Mouse (Mus musculus) stomach, embryonic 15.5 days (tissue): ENCODE measurements at regions not wholly inside any gene's neighbourhood (a gene's known extent, or its start where the extent isn't known, plus 50 kb on each side); places are given as distances from the start of the nearest gene placed in this dataset.

Experiments used
- ATAC-seq: fragments of 200-750 bp; cut with Nextera tagmentation; 2 replicates; pipeline ENCODE4 v1.8.0; 2017; ENCODE audit warnings: low read depth, moderate number of reproducible peaks, moderate TSS enrichment; ENCODE audit not compliant: insufficient read depth, low FRiP score
- H3K27ac ChIP-seq: fragments of 300-500 bp; sonication (generic); 2 replicates; pipeline ENCODE4 v1.5.1; 2015; ENCODE audit warnings: mild to moderate bottlenecking, inconsistent platforms
- H3K27me3 ChIP-seq: fragments of 300-500 bp; sonication (generic); replicated peaks from 2 replicates; pipeline ENCODE4 v1.6.1; 2015; ENCODE audit warnings: inconsistent platforms
- H3K36me3 ChIP-seq: fragments of 300-500 bp; sonication (generic); 2 replicates; pipeline ENCODE4 v1.6.1; 2015; ENCODE audit warnings: inconsistent platforms
- H3K4me1 ChIP-seq: fragments of 300-500 bp; sonication (generic); 2 replicates; pipeline ENCODE4 v1.6.1; 2015; ENCODE audit warnings: inconsistent platforms
- H3K4me2 ChIP-seq: fragments of 300-500 bp; sonication (generic); 2 replicates; pipeline ENCODE4 v1.6.1; 2015; ENCODE audit warnings: mild to moderate bottlenecking, inconsistent platforms
- H3K4me3 ChIP-seq: fragments of 300-500 bp; sonication (generic); replicated peaks from 2 replicates; pipeline ENCODE4 v1.5.1; 2015; ENCODE audit warnings: inconsistent platforms
- H3K9ac ChIP-seq: fragments of 300-500 bp; sonication (generic); 2 replicates; pipeline ENCODE4 v1.6.1; 2015; ENCODE audit warnings: inconsistent platforms
- H3K9me3 ChIP-seq: fragments of 300-500 bp; sonication (generic); 2 replicates; pipeline ENCODE4 v1.6.1; 2016; ENCODE audit warnings: inconsistent platforms
- WGBS: fragments of 180-500 bp; shearing (Covaris S2); methylation state at CpG from one replicate; pipeline ENCODE4 v1.1.7; 2015; 5-methylcytosine and 5-hydroxymethylcytosine counted together

GRCm38 (mm10) chr9:46647238-46647922, 327.6 kb upstream of the 4931429L15Rik start:
- no peak for ATAC-seq
- Histone ChIP-seq H3K4me1 (no peaks in the 10 kb centered on the region), H3K4me3 (no peak overlapping the region), H3K4me2 (no peak overlapping the region), H3K9ac (no peak overlapping the region), H3K27ac (no peak overlapping the region), H3K36me3 (no peaks in the 10 kb centered on the region), H3K27me3 (no peaks in the 10 kb centered on the region), H3K9me3 (no peaks in the 10 kb centered on the region)
- WGBS = 63% methylated on average over 9 of the region's 9 CpGs

DNA sequence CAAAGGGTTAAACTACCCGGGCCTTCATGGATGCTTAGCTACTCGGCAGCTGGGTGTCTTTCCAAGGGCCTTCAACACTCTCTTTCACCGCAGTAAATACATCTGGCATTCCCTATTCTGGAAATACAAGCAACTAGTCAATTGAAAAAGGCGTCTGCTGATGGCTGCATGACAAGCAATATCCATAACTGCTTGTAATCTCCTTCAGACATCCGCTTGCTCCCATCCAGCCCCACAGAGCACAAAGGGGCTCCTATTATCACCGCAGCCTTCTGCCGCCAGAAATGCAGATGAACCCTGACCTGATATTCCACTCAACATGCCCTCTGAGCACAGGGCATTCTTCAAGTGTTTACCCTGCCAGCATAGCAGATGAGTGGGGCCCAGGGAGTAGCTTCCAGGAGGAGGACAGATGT, 325.7 kb upstream of the 4931429L15Rik start:
- H3K4me3 ChIP-seq = no peak overlapping the region
- no peaks in the 10 kb centered on the region for H3K36me3 ChIP-seq
- no peak overlapping the region for H3K27ac ChIP-seq
- H3K27me3 ChIP-seq = no peaks in the 10 kb centered on the region
- no peaks in the 10 kb centered on the region for H3K4me1 ChIP-seq
- no peak overlapping the region for H3K9ac ChIP-seq
- ATAC-seq = no peak; the same call in 1 of the 2 replicates
- 41% methylated on average over 7 of the region's 7 CpGs for WGBS
- no peak overlapping the region for H3K4me2 ChIP-seq
- H3K9me3 ChIP-seq = no peaks in the 10 kb centered on the region

DNA sequence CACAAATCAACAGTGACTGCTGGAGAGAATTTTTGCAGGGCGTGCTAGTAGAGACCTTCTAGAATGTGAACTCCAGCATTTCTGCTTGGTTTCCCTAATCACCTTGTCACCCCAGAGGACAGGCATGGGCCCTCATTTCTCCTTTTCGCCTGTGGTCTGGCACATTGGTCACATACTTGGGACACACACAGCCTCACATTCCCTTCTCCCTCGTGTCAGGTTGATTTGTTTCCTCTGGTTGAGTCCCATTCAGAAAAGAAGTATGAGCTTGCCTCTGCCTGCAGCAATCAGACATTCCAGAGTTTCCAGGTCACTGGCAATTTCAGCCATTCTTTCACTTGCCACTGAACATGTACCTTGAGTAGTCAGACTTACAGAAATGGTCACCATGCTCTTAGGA, 323.8 kb upstream of the 4931429L15Rik start:
- 64% methylated on average over 3 of the region's 3 CpGs for WGBS
- H3K4me3 ChIP-seq = no peak overlapping the region
- H3K36me3 ChIP-seq = no peaks in the 10 kb centered on the region
- H3K9ac ChIP-seq = no peak overlapping the region
- H3K27ac ChIP-seq = no peak overlapping the region
- H3K9me3 ChIP-seq = no peaks in the 10 kb centered on the region
- ATAC-seq = no peak
- no peak overlapping the region for H3K4me2 ChIP-seq
- no peaks in the 10 kb centered on the region for H3K4me1 ChIP-seq
- no peaks in the 10 kb centered on the region for H3K27me3 ChIP-seq

- Histone ChIP-seq H3K27ac (no peak overlapping the region), H3K9me3 (no peaks in the 10 kb centered on the region), H3K4me3 (no peak overlapping the region), H3K9ac (no peak overlapping the region), H3K36me3 (no peaks in the 10 kb centered on the region), H3K4me2 (no peak overlapping the region), H3K27me3 (no peaks in the 10 kb centered on the region), H3K4me1 (no peaks in the 10 kb centered on the region)
- WGBS = 4% methylated on average over 9 of the region's 9 CpGs
- no peak for ATAC-seq
Measured at GRCm38 (mm10) chr9:46642696-46643095, 322.9 kb upstream of the 4931429L15Rik start.

DNA sequence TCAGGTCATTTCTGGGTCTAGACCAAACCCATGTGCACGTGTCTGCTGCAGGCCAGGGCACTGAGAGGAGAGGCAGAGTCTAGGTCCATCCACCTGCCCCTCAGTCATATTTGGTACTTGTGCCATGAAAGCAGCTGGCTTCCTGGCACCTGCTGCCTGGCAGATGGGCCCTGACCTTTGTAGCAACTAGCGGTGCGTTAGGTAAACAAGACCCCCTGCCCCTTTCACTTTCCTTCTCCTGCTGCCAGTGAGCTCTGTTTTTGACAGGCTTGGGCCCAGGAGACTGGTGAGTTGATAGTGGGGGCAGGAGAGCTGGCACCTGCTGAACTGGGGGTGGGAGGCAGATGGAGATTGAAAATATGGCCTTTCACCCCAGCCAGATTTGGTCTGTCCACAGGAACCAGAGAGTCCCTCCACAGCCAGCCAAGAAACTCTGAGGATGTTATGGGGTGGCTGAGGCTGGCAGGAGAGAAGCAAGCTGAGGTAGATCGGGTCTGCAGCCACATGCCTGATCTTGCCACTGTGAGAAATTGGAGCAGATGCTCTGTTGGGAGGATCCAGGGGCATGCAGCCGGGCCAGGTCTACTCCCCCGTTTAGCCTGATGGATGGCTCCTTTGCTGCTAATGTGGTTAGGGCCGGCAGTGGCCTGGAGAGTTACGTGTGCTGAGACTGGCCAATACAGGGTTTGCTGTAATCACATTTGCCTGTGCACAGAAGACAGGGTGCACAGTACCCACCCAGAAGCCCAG, 316.6 kb upstream of the 4931429L15Rik start:
- no peak overlapping the region for H3K4me3 ChIP-seq
- no peak overlapping the region for H3K9ac ChIP-seq
- no peaks in the 10 kb centered on the region for H3K27me3 ChIP-seq
- no peak overlapping the region for H3K4me2 ChIP-seq
- 47% methylated on average over 8 of the region's 8 CpGs for WGBS
- H3K4me1 ChIP-seq = no peaks in the 10 kb centered on the region
- H3K9me3 ChIP-seq = no peaks in the 10 kb centered on the region
- no peak overlapping the region for H3K27ac ChIP-seq
- H3K36me3 ChIP-seq = no peaks in the 10 kb centered on the region
- no peak; the same call in 1 of the 2 replicates for ATAC-seq

DNA sequence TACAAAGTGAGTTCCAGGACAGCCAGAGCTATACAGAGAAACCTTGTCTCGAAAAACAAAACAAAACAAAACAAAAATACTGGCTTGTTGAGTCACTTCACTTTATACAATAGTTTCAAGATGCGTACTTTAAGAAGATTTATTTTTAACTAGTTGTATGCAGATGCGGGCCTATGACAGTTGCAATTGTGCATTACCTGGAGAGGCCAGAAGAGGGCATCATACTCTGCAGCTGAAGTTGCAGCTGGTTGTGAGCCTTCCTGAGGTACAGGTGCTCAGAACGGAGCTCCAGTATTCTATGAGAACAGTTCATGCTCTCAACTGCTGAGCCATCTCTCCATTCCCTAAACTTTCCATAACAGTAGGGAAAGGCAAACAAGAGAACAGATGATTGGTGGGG, 314.2 kb upstream of the 4931429L15Rik start:
- H3K27me3 ChIP-seq = no peaks in the 10 kb centered on the region
- ATAC-seq = no peak
- WGBS = 76% methylated on average over 4 of the region's 4 CpGs
- no peaks in the 10 kb centered on the region for H3K36me3 ChIP-seq
- no peak overlapping the region for H3K4me2 ChIP-seq
- no peak overlapping the region for H3K4me3 ChIP-seq
- no peaks in the 10 kb centered on the region for H3K4me1 ChIP-seq
- no peak overlapping the region for H3K27ac ChIP-seq
- no peak overlapping the region for H3K9ac ChIP-seq
- no peaks in the 10 kb centered on the region for H3K9me3 ChIP-seq

DNA sequence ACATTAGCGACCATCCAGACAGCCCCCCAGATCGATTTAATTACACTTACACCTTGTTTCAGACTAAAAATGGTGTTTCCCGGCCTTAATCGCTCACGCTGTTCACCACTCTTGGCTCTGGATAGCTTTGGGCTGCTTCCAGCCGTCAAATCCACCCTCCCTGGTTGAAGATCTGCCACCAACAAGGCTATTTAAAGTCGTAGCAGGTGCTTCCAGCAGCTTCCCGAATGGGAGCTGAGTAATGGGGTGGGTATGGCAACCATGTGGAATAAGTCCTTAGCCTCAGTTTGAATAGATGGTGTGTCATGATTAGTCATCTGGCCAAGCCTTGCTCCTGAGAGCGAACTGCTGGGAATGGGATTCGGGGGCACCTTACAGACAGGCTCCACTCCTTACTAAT, 312.8 kb upstream of the 4931429L15Rik start:
- no peak for ATAC-seq
- H3K9me3 ChIP-seq = no peaks in the 10 kb centered on the region
- H3K27me3 ChIP-seq = no peaks in the 10 kb centered on the region

DNA sequence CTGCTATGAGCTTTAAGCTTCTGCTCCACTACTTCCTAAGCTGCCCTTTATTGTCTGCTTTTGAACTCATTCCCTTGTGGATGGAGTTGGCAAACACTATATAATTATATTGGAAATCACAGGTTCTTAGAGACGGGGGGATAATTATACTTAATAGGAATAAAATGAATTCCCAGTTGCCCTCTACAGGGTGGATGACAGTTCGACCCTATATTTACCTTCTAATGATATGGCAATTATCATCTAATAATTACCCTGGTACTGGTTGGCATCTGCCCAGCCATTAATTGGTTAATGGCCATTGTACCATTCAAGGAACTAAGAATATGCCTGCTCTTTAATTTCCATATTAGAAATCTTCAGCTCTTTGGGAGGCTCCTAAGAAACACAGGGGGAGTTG, 302.5 kb upstream of the 4931429L15Rik start:
- H3K27ac ChIP-seq = no peak overlapping the region
- H3K9me3 ChIP-seq = no peaks in the 10 kb centered on the region
- WGBS = 80% methylated on average over 2 of the region's 2 CpGs
- no peaks in the 10 kb centered on the region for H3K36me3 ChIP-seq
- H3K4me3 ChIP-seq = no peak overlapping the region
- H3K9ac ChIP-seq = no peak overlapping the region
- no peak for ATAC-seq
- H3K27me3 ChIP-seq = no peaks in the 10 kb centered on the region
- H3K4me1 ChIP-seq = no peaks in the 10 kb centered on the region
- no peak overlapping the region for H3K4me2 ChIP-seq

More for the DNA sequence above, 312.8 kb upstream of the 4931429L15Rik start:
- H3K9ac ChIP-seq = no peak overlapping the region
- no peak overlapping the region for H3K4me3 ChIP-seq
- H3K36me3 ChIP-seq = no peaks in the 10 kb centered on the region
- 76% methylated on average over 10 of the region's 10 CpGs for WGBS
- no peaks in the 10 kb centered on the region for H3K4me1 ChIP-seq
- no peak overlapping the region for H3K27ac ChIP-seq
- no peak overlapping the region for H3K4me2 ChIP-seq

DNA sequence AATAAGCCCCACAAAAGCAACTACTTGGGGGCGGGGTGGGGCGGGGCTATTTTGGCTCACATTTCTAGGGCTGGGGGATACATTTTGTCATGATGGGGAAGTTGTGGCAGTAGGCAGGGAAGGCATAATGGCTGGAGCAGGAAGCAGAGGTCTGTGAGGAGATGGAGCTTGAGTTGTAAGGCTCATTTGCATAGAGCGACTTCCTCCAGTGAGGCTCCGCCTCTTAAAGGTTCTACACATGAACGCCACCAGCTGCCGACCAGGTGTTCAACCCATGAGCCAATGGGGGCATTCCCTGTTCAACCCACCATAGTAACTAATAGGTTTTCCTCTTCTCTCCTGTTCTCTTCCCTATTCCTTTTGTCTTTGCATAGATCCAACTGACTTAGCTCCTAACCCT, 302.1 kb upstream of the 4931429L15Rik start:
- no peak for ATAC-seq
- no peak overlapping the region for H3K27ac ChIP-seq
- 95% methylated on average over 6 of the region's 6 CpGs for WGBS
- H3K4me2 ChIP-seq = no peak overlapping the region
- H3K4me3 ChIP-seq = no peak overlapping the region
- H3K9ac ChIP-seq = no peak overlapping the region
- H3K9me3 ChIP-seq = no peaks in the 10 kb centered on the region
- no peaks in the 10 kb centered on the region for H3K36me3 ChIP-seq
- H3K27me3 ChIP-seq = no peaks in the 10 kb centered on the region
- no peaks in the 10 kb centered on the region for H3K4me1 ChIP-seq

DNA sequence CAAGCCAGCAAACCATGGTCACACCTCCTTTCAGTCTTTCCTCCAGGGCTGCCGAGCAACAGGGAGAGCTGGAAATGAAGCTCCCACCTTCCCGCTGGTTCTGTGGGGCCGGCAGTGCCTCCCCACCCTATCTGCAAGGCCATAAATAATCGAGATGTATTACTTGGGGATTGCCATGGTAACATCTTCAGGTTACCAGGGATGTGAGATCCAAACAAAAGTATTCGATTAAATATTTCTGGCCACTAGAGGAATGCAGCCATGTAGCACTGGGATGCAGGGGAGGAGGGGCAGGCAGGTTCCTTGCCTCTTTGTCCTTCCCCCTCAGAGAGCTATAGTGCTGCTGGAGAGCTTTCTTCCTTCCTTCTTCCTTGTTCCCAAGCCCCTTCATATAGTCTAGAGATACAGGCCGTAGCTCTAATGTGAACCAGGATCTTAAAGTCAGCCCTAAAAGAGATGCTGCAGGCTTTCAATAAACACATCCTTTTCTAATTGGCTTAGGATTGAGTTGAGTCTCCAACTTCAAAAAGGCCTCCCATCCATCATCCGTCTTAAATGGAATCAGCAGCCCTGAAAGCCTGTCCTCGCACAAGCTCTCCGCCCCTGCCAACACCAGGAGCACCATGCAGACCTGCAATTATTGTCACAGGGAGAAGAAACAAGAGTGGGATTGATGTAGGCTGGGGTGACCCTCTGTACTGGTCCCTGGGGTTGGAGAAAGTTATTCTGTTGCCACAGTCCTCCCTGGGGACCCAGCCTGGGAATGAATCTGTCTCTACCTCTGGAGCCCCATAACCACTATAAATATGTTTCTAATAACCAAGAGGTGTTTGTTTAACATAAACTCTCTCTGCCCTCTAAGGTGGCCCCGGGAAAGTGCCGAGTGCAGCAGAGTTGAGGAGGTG, 290.6 kb upstream of the 4931429L15Rik start:
- Histone ChIP-seq H3K9me3 (no peaks in the 10 kb centered on the region), H3K27ac (no peak overlapping the region), H3K36me3 (no peaks in the 10 kb centered on the region), H3K9ac (no peak overlapping the region), H3K4me3 (no peak overlapping the region), H3K27me3 (no peaks in the 10 kb centered on the region), H3K4me2 (no peak overlapping the region), H3K4me1 (no peaks in the 10 kb centered on the region)
- no peak for ATAC-seq
- WGBS = 16% methylated on average over 11 of the region's 11 CpGs

GRCm38 (mm10) chr9:46608695-46609094, 288.9 kb upstream of the 4931429L15Rik start:
- no peaks in the 10 kb centered on the region for H3K4me1 ChIP-seq
- H3K4me2 ChIP-seq = no peak overlapping the region
- no peak overlapping the region for H3K9ac ChIP-seq
- H3K36me3 ChIP-seq = no peaks in the 10 kb centered on the region
- H3K27me3 ChIP-seq = no peaks in the 10 kb centered on the region
- no peak for ATAC-seq
- H3K4me3 ChIP-seq = no peak overlapping the region
- WGBS = 61% methylated on average over 8 of the region's 8 CpGs
- no peaks in the 10 kb centered on the region for H3K9me3 ChIP-seq
- no peak overlapping the region for H3K27ac ChIP-seq

DNA sequence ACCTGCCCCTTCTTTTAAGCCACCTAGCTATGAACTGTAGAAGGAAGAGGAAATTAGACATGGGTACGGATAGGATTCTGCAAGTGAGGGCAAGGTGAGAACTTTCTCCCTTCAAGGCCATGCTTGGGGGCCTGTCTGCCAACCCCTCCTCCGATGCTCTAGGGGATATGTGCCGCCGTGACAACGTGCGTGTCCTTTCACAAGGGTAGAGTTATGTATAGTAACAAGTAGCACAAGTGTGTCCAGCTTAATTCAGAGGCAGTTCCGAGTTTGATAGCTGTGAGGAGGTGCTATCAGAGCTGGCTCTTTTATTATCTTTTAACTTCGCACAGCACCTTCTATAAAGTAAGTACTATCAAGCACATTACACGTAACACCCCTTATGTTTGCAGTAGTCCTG, 281.0 kb upstream of the 4931429L15Rik start:
- H3K36me3 ChIP-seq = no peaks in the 10 kb centered on the region
- no peaks in the 10 kb centered on the region for H3K9me3 ChIP-seq
- no peak overlapping the region for H3K9ac ChIP-seq
- H3K4me1 ChIP-seq = peaks cover 5% of the 10 kb centered on the region; the same call in 1 of the 2 replicates
- ATAC-seq = no peak
- H3K4me3 ChIP-seq = no peak overlapping the region
- no peak overlapping the region for H3K27ac ChIP-seq
- no peak overlapping the region for H3K4me2 ChIP-seq
- H3K27me3 ChIP-seq = no peaks in the 10 kb centered on the region
- 88% methylated on average over 9 of the region's 9 CpGs for WGBS
